Mouse (Mus musculus) lung, adult 18-20 months (tissue): ENCODE measurements around the gene Pstk.
A peak's percentile ranks its signal among the peaks of the same experiment; 100 is the strongest.
"Not testable (repeated sequence)": the region's sequence is repeated elsewhere in the genome, so short reads cannot be mapped to it uniquely, and the experiment has no call there.

Source experiments
- DNase-seq, 2 experiments: peaks; one replicate each; pipeline ENCODE4 v3.0.0; 2022; ENCODE audit warnings: mixed read lengths in 2 of 2

Pstk gene

DNA sequence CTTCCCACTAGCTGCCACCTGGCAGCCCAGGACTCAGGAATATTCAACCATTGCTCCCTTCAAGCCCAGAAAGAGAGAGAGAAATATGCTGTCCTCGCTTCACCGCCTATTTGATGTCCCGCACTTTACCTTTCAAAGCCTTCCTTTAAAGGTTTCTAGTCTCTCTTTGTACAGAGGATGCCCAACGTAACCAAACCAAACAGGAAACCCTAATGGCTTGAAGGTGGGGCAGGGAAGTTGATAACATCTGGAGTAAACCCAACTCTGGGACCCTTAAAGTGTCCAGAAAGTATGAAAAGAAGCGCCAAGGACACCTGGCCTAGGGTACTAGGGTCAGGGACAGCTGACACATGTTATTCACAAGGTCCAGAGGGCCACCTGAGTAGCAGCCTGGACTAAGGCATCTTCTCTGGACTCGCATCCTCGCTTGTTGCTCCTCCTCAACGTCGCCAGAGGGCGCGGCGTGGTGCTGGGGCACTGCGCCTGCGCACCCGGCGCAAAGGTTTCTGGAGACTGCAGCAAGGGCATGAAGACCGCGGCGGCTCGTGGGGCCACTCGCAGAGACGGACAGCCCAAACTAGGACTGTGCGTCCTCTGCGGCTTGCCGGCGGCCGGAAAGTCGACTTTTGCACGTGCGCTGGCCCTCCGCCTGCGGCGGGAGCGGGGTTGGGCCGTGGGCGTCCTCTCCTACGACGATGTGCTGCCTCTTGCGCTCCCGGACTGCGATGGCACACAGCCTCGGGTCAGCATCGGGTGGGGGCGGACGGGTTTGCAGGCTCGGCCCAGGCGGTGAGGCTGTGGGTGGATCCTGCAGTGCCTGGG lies at the start of gene Pstk:
Pstk (plus strand) TSS at position 494 of the 822 bp plus-strand sequence.
- DNase-seq = peak; percentile 87

DNA sequence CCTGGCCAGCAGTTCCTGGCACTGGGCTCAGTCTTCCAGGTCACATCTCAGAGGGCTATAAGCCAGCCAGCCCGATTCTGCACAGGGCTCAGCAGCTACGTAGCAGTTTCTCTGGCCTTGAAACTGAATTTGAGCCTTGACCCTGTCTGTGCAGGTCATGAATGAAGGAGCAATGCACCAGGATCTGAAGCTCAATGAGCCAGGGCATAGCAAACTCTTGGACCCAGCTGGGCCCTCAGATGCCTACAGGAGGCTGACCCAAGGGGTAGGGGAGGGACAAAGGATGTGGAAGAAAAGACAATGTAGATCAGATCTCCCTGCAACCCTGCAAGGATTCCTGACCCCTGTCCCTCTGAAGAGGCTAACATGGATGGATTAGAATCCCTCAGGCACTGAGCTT lies 48.7 kb upstream of the Pstk start, which contains the start of gene Cuzd1:
Cuzd1 (minus strand) TSS at position 101 of the 400 bp plus-strand sequence.
- DNase-seq = no peak

DNA sequence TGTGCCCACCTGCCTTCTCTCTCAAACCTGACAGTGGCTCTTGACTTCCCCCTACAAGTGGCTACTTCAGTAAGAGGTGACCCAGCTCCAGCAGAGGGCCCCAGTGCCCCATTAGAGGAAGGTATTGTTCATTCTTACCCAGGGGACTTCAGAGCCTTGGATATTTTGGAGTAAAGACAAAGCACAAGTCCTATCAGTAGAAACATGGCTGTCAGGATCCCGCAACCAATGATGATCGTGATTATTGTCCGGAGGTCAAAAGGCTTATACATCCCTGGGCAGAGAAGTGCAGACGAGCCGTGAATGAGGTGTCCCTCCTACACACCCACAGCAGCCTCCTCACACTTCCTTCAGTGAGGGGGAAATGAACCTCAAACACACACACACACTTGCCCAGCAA lies 43.9 kb upstream of the Pstk start:
- DNase-seq = no peak

DNA sequence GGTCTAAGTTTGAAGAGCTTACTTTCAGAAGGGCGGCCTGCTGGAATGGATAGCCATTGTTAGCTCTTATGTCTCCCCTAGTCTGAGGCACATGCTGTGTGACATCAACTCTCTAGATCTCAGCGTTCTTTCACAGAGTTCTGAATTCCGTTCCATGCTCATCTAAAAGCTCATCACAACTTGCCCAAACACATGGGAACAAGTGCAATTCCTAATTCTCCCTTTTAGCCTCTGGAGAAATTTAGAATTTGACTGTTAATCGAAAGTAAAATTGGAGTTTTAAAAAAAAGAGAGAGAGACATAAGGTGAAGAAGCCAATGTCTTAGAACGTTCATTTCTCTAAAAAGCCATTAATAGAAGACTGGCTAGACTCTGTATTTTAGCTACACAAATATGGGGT lies 41.5 kb upstream of the Pstk start, which contains the start of gene Fam24b:
Fam24b (minus strand) TSS at position 101 of the 400 bp plus-strand sequence.
- DNase-seq = no peak

DNA sequence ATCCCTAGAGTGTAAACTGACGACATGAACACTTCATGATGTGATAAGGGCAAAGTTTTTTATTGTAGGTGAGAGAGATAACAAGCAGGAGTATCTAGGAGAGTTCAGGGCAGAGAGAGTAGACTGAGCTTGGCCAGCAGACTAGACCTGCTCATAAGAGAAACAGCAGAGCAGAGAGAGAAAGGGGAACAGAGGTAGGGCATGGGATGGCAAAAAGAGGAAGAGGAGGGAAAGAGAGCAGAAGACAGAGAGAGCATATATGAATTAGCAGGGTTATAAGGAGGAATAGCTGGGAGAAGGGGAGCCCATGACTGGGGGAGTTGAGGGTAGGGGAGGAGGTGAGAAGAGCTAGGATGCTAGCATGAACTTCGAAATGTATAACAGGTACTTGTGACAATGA lies 39.3 kb upstream of the Pstk start:
- no peak for DNase-seq

DNA sequence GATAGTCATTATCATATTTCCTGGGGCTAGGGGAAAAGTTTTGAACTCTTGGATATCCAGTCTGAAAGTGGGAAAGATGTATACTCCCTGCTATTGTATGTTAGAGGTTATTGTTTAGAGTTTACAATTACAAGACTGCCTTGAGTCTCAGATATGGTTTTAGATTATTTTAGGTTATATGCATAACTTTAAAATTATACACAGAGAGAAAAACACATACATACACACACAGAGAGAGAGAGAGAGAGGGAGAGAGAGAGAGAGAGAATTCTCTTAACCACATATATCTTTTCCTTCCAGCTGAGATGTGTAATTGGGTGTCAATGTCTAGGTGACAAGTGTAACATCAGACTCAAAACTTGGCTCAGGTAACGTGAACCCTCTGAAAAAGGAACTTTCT lies 37.4 kb upstream of the Pstk start, which contains the start of gene Fam24a:
Fam24a (plus strand) TSS at position 301 of the 400 bp plus-strand sequence.
- DNase-seq = no peak

DNA sequence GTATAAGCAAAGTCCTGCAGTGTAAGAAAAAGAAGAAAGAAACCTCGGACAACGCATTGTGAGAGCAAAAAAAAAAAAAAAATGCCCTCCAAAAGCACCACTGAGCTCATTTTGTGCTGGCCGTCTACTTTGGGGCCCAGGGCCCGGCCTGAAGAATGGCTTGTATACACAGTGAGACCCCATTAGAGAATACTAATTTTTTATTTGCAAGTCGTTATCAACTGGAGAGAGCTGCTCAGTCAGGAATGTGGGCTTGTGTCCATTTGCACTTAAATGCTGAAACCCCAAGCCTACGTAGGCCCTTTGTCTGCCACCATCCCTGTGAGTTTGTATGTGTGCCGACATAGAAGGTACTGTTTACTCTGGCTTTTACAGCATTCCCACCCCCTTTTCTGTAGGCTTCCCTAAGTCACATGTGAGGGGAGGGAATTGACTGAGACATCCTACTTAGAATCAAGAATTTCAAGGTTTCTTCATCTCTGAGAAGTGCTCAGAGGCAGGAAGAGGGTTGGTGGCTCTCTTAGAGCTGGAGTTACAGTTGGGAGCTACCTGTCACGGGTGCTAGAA lies 33.4 kb upstream of the Pstk start:
- DNase-seq = no peak

DNA sequence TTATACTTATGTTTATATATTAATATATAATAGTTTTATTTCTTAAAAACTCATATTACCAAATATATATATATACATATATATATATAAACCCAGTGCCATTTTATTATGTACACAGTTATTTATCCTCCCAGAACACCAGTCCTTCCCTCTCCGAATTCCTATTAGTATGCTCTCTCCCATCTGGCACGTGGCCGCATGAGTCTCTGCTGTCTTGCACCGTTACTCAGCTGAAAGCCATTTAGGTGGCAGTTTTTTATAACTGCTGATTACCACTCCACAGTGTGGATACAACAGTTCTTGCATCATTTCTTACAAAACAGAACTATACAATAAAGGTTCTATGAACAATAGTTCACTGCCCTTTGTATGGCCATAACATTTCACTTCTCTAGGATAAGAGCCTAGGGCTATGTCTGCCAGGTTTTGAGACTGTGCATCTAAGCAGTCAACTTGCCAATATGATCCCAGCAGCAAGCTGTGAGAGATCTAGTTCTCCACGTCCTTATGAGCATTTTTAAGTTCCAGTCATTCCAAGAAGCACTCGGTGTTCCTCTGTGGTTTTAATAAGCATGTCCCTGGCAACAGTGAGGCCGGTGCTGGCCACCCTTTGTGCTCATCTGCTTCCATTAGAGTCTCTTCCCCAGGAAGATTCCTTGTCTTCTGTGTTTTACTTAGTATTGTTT lies 24.9 kb upstream of the Pstk start:
- no peak for DNase-seq

DNA sequence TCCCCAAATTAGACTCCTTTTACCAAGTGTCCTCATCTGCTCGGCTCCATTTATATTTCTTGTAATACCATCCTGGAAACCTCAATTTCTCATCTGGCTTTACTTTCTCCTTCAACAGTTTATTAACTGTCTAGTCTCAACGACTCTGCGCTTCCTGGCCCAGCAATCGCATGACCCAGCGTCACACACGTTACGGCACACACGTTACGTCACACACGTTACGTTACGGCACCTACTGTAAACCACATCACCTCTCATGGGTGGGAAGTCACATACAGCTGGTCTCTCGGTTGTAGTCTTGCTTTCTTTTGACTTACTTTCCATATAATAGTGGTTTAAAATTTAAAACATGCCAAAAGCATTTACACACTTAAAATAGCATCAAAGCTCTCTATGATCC lies 14.8 kb upstream of the Pstk start:
- DNase-seq = no peak

DNA sequence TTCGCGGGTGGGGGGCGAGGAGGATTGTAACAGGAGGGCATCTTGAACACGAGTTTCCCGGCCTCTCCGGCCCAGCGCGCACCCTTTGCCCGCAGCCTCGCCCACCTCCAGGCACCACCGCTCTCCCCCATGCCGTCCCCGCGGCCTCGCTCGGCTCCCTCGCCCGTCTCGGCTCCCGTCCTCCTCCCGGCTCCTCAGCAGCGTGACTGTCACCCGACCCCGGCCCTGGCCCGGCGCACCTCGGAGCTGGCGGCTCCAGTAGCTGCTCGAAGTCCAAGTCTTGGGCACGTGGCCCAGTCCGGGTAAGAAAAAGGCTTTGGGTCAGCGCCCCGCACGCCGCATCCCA lies 8.7 kb upstream of the Pstk start:
- DNase-seq = no peak

DNA sequence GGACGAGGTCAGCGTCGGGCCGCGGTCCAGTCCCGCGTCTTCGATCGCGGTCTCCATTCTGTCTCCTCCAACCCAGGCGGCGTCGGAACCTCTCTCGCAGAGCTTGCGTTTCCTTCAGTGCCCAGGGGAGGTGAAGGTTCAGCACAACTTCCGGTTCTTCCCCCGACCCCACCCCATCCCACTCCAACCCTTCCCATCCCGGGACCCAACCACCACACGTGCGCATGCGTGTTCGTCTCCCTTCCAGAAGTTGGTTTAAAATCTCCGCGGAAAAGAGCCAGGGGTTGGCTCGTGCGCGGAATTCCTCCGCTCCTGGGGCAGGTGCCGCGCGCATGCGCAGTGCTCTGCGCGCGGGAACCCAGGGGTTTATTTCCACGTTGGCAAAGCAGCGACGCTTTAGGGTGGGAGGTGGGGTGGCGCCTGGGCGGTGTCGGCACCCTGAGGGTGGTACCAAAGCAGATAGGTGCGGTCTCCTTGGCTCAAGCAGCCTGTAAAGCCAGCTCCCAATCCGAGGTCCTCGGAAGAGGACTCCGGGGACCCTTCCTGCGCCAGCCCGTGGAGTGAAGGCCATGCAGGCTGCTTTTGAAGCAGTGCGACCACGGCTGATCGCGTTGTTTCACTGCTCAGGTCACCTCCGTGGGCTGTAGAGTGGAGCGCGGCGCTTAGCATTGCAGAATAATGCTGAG lies 8.2 kb upstream of the Pstk start, which contains the start of gene 2310057M21Rik:
2310057M21Rik (minus strand) TSS at position 145 of the 686 bp plus-strand sequence.
- DNase-seq = peak; percentile 95 to 97

DNA sequence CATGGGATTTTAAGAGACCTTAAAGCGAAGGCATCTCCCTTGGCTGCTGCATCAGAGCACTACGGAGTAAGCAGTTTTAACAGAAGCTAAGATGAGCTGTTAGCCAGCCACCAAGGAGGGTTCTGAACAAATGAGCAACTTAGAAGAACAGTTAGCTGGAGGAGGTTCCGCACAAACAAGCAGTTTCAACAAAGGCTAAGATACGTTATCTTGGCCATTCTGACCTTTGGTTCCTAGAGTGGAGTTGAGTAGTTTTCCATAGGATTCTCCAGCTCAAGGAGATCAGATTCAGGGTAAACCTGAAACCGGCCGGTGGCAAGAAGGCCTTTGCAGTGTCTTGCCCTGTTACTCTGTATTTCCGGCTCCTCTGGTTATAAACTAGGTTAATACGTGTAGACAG lies 6.8 kb upstream of the Pstk start:
- no peak for DNase-seq

DNA sequence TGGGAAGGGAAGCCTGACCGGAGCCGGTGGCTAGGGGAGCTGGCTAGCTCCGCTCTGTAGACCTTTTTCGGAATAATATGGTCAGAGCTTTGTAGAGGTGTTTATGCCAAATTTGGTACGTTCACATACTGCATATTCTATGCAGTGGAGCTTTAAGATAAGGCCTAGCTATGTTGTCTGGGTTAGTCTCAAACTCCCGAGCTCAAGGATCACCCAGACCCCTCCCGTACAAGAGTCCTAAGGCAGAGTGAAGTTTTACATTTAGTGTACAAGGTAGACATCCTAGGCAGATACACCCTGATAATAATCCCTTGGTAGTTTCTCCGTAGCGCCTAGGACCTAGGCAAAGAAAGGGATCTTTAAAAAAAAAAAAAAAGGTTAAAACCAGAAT lies 524 bp downstream of the Pstk start:
- DNase-seq = no peak

DNA sequence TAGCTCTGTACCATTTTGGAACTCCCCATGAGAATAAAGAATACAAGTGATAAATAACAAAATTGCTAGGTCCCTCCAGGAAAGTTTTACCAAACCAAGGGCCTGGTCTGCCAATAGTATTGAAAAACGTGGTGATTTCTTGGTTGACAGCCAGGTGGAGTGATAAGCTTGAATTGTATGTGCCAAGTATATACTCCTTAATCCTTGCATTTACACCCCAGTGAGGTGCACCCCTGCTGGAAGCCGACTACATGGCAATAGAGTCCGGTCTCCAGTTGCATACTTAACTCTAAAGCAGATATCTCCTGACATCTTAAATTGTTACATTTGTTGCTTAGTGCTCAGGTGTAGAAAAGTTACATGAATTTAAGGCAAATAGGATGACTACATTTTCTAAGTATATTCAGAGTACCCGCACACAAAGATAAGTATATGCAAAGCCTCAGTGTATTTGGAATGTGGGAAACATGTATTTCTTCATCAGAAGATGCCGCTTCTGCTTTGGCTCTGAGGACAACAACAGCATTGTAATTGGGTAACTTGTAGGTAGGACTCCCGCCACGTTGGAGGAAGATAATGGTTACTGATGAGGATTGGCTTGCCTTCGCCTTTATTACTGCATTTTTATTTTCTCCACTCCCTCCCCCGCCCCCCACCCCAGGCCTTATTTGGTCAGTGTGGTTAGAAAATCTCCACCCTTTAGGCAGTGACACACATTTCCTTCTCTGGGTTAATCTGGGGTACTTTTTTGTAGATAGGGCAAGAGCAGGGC lies 1.1 kb downstream of the Pstk start:
- DNase-seq = no peak

DNA sequence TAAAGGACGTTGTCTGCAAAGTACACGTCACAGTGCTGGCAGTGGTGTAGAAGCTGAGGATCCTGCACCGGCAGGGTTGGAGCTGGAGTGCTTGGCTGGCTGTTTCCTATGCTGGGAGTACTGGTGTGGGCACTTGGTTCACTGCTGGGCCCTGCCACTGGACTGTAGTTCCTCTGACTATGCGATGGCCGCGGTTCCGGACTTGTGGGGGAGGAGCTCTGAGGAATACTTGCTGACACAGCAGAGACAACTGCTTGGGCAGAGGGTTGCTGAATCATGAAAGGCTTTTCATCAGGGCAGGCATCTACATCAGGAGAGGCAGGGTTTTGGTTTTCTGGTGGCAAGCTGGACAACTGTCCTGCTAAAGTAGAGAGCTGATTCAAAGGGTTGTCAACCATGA lies 20.8 kb downstream of the Pstk start:
- not testable (repeated sequence) for DNase-seq

DNA sequence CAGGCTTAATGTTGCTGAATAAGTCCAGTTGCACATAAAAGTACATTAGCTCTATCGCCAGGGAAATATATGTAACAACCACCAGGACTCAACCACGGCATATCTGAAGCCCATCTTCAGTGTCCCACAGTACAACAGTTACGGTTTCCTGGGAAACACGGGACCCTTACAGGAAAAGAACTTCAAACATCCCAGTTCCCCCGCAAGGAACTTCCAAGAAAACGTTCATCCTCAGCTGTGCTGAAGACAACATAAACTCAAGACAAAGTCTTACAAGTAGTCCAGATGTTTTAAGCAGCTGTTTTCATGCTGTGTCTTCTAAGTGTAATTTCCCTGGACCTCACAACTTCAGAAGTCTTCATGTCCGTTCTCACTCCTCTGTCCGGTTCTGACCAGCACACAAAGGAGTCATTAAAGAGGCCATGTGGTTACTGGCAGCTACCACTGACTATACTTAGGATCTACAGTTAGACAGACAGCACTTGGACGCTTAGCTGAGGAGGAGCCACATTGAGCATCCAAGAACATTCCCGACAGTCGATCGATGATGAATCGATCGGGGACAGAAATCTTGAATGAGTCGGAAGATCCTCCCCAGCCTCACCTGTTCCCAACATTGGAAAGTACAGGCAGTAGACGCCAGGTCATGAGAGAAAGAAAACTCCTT lies 38.5 kb downstream of the Pstk start:
- DNase-seq = peak in 1 of 2 experiments; percentile 9

DNA sequence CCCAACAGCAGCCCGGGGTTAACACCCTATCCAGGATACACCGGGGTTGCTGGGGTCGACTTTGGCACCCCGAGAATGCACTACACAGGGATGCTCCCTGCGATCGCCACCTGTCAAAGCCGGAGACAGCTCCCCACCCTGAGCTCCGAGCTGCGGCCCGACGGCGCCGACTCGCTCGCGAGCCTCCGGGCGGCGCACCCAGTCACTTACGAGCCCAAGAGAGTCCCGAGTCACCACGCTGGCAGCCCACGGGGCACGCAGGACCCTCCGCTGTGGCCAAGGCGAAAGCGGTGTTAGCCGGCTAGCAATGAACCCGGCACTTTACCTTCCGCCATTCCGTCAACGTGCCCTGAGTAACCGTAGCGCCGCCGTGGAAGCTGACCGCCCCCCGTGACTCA lies 39.0 kb downstream of the Pstk start:
- DNase-seq = no peak

DNA sequence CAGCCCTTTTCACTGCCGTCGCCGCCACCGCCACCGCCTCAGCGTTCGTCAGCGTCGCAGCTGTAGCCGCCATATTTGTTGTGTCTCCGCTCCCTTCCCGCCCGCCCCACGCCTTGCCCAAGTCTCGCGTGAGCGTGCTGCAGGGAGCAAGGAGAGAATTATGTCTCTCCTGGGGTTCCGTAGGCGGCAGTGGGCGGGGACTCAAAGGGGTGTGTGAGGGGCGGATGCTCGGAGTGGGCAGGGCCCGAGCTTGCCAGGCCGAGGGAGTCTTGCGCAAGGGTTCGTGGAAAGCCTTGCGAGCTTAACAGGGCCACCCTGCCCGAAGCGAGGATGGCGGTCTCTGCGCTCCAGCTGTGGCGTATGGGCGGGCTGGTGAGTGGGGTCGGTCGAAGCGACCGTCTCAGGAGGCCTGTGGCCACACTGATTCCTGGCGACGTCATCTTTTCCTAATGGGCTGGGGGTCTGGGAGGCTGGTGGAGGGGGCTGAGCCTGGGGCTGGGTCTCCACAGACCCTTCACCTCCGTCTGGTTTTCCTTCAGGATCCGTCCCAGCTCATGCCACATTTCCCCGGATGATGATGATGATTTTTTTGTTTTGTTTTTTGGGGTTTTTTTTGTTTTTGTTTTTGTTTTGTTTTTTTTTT lies 39.6 kb downstream of the Pstk start, which contains the start of the genes Ikzf5 and Acadsb:
Ikzf5 (minus strand) TSS at position 106 of the 643 bp plus-strand sequence.
Acadsb (plus strand) TSS at position 186 of the 643 bp plus-strand sequence.
- DNase-seq = peak; percentile 100

DNA sequence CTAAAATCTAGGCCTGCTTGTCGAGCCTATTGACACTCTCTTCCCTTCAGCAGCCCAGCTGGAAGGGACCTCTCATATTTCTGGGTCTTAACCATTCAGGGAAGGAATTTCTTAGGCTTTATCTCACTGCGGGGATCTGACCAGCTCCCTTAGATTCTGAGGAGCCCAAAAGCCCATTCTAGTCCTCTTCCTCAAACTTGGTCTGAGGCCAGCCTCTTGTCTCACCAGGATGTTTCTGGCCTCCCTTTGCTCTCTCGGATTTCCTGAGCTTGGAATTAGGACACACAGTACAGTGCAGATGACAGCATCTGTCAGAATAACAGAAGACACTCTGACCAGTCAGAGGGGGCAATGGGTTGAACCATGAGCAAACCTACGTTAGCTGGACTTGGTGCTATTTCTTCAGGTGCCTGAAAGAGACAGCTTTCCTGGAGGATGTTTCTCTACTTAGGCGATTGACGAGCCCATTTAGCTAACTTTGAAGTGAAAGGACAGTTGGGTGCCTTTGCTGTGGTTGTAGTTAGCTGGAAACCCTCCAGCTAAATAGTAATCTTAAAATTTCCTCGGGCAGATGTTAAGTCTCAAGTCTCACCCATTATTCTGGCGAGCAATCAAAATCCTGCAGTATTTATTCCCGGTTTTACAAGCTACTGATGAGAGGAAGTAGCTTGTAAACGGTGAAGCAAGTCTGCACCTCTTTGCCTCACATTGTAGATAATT lies 40.4 kb downstream of the Pstk start:
- peak; percentile 31 to 69 for DNase-seq

DNA sequence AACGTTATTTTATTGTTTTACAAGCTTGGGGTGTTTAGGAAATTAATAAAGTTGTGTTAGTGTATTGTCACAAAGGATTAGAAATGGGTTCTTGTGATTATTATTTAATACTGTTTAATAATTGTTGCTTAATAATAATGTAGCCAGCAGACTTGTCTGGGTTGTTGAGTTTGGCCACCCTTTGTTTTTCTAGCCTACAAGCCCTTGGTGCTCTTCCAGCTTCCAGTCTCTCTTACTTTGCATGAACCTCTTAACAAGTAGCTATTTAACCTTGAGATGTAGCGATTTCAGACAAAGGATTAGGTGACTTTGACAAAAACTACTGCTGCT lies 41.0 kb downstream of the Pstk start:
- DNase-seq = no peak
